Mouse (Mus musculus) MEL-GATA-1-ER (cell line): Measurements from ENCODE around the gene Tm9sf3.

Experiments used
- DNase-seq: peaks from one replicate; pipeline ENCODE4 v3.0.0-alpha.2; 2012; ENCODE audit warnings: low read depth; ENCODE audit errors: extremely low read depth

Tm9sf3 gene

GRCm38 (mm10) chr19:41262712-41263629, 826 bp downstream of the Tm9sf3 start:
- peak; percentile 66 for DNase-seq

GRCm38 (mm10) chr19:41260736-41261135, 3.1 kb downstream of the Tm9sf3 start:
- no peak for DNase-seq

GRCm38 (mm10) chr19:41259256-41259655, 4.5 kb downstream of the Tm9sf3 start:
- no peak for DNase-seq

- DNase-seq = peak; percentile 44
Observed at GRCm38 (mm10) chr19:41258707-41259106, 5.1 kb downstream of the Tm9sf3 start.

GRCm38 (mm10) chr19:41254584-41254983, 9.2 kb downstream of the Tm9sf3 start:
- DNase-seq = no peak

- DNase-seq = no peak
Observed at GRCm38 (mm10) chr19:41248968-41249367, 14.8 kb downstream of the Tm9sf3 start.

- no peak for DNase-seq
Observed at GRCm38 (mm10) chr19:41248271-41248670, 15.5 kb downstream of the Tm9sf3 start.

- no peak for DNase-seq
Observed at GRCm38 (mm10) chr19:41246271-41246670, 17.5 kb downstream of the Tm9sf3 start.

- DNase-seq = peak; percentile 23
Observed at GRCm38 (mm10) chr19:41244581-41244980, 19.2 kb downstream of the Tm9sf3 start.

- DNase-seq = no peak
Observed at GRCm38 (mm10) chr19:41241997-41242396, 21.8 kb downstream of the Tm9sf3 start.

GRCm38 (mm10) chr19:41233698-41234097, 30.1 kb downstream of the Tm9sf3 start:
- DNase-seq = no peak

GRCm38 (mm10) chr19:41208326-41208725, 55.5 kb downstream of the Tm9sf3 start:
- no peak for DNase-seq

GRCm38 (mm10) chr19:41206811-41207344, 56.9 kb downstream of the Tm9sf3 start, which contains the start of gene Tll2:
TSS of gene Tll2 (minus strand) at chr19:41206835.
- DNase-seq = no peak

GRCm38 (mm10) chr19:41206041-41206810, 57.6 kb downstream of the Tm9sf3 start:
- no peak for DNase-seq

- DNase-seq = no peak
Observed at GRCm38 (mm10) chr19:41204159-41205081, 59.4 kb downstream of the Tm9sf3 start.

GRCm38 (mm10) chr19:41197606-41198005, 66.2 kb downstream of the Tm9sf3 start:
- DNase-seq = no peak

GRCm38 (mm10) chr19:41193379-41193778, 70.4 kb downstream of the Tm9sf3 start:
- DNase-seq = no peak

- no peak for DNase-seq
Observed at GRCm38 (mm10) chr19:41192953-41193352, 70.8 kb downstream of the Tm9sf3 start.

GRCm38 (mm10) chr19:41191724-41192123, 72.1 kb downstream of the Tm9sf3 start:
- no peak for DNase-seq

- no peak for DNase-seq
Observed at GRCm38 (mm10) chr19:41190876-41191434, 72.8 kb downstream of the Tm9sf3 start.
